Mouse (Mus musculus): ENCODE results near the gene Gmpr.

- TF ChIP-seq CTCF (IDR thresholded peaks at IDR 0.05; ENCODE audit: low read depth) (no peak), EP300 (IDR thresholded peaks at IDR 0.05; ENCODE audit: low read depth) (no peak)
These were observed 86.7 kb downstream of the Gmpr start for GRCm38 (mm10) chr13:45593914-45594313.

All from heart, postnatal 0 days (tissue).